Mouse (Mus musculus): ENCODE results near the gene Wnt5b. TPM values are rescaled to one million over a fixed set of nuclear protein-coding genes. Genes with fewer than 3 reads are reported as not detected.

Wnt5b gene
- polyA plus RNA-seq, 1 experiment, result not detected

GRCm38 (mm10) chr6:119421001-119421400 is 123.1 kb downstream of the Wnt5b start:
- Histone ChIP-seq H3K4me1 (ENCODE audit: control insufficient read depth, insufficient read depth, low read length) (no peaks in the 10 kb centered on the region), H3K27ac (ENCODE audit: insufficient read depth, low read depth, low read length) (no peak overlapping the region), H3K4me3 (ENCODE audit: insufficient read depth, low read length) (no peak overlapping the region)
- TF ChIP-seq POLR2A (IDR thresholded peaks at IDR 0.05; ENCODE audit: borderline replicate concordance, low read depth, low read length), result no peak
- no peak for TF ChIP-seq CTCF (IDR thresholded peaks at IDR 0.05; ENCODE audit: low read depth, low read length)

GRCm38 (mm10) chr6:119420357-119420756 is 123.8 kb downstream of the Wnt5b start:
- H3K4me3 ChIP-seq (ENCODE audit: insufficient read depth, low read length), result no peak overlapping the region
- no peak overlapping the region for H3K27ac ChIP-seq (ENCODE audit: insufficient read depth, low read depth, low read length)
- TF ChIP-seq POLR2A (IDR thresholded peaks at IDR 0.05; ENCODE audit: borderline replicate concordance, low read depth, low read length), result no peak
- no peak for TF ChIP-seq CTCF (IDR thresholded peaks at IDR 0.05; ENCODE audit: low read depth, low read length)
- H3K4me1 ChIP-seq (ENCODE audit: control insufficient read depth, insufficient read depth, low read length), result no peaks in the 10 kb centered on the region

GRCm38 (mm10) chr6:119419412-119419811 is 124.7 kb downstream of the Wnt5b start:
- Histone ChIP-seq H3K4me1 (ENCODE audit: control insufficient read depth, insufficient read depth, low read length) (no peaks in the 10 kb centered on the region), H3K27ac (ENCODE audit: insufficient read depth, low read depth, low read length) (no peak overlapping the region), H3K4me3 (ENCODE audit: insufficient read depth, low read length) (no peak overlapping the region)
- TF ChIP-seq CTCF (IDR thresholded peaks at IDR 0.05; ENCODE audit: low read depth, low read length) (no peak), POLR2A (IDR thresholded peaks at IDR 0.05; ENCODE audit: borderline replicate concordance, low read depth, low read length) (no peak)

GRCm38 (mm10) chr6:119418392-119419251 is 125.5 kb downstream of the Wnt5b start:
- Histone ChIP-seq H3K4me1 (ENCODE audit: control insufficient read depth, insufficient read depth, low read length) (no peaks in the 10 kb centered on the region), H3K4me3 (ENCODE audit: insufficient read depth, low read length) (no peak overlapping the region), H3K27ac (ENCODE audit: insufficient read depth, low read depth, low read length) (no peak overlapping the region)
- TF ChIP-seq POLR2A (IDR thresholded peaks at IDR 0.05; ENCODE audit: borderline replicate concordance, low read depth, low read length), result no peak
- TF ChIP-seq CTCF (IDR thresholded peaks at IDR 0.05; ENCODE audit: low read depth, low read length), result no peak

- TF ChIP-seq CTCF (IDR thresholded peaks at IDR 0.05; ENCODE audit: low read depth, low read length), result no peak
- TF ChIP-seq POLR2A (IDR thresholded peaks at IDR 0.05; ENCODE audit: borderline replicate concordance, low read depth, low read length), result no peak
- Histone ChIP-seq H3K27ac (ENCODE audit: insufficient read depth, low read depth, low read length) (no peak overlapping the region), H3K4me3 (ENCODE audit: insufficient read depth, low read length) (no peak overlapping the region), H3K4me1 (ENCODE audit: control insufficient read depth, insufficient read depth, low read length) (no peaks in the 10 kb centered on the region)
Observed at GRCm38 (mm10) chr6:119417821-119418220, 126.3 kb downstream of the Wnt5b start.

GRCm38 (mm10) chr6:119417354-119417753 is 126.8 kb downstream of the Wnt5b start, which contains the start of gene Adipor2:
Gene Adipor2 (minus strand): TSS chr6:119417704.
- H3K4me1 ChIP-seq (ENCODE audit: control insufficient read depth, insufficient read depth, low read length), result no peaks in the 10 kb centered on the region
- H3K4me3 ChIP-seq (ENCODE audit: insufficient read depth, low read length), result no peak within 1 kb of the TSS
- TF ChIP-seq POLR2A (IDR thresholded peaks at IDR 0.05; ENCODE audit: borderline replicate concordance, low read depth, low read length), result no peak
- no peak for TF ChIP-seq CTCF (IDR thresholded peaks at IDR 0.05; ENCODE audit: low read depth, low read length)
- no peak within 1 kb of the TSS for H3K27ac ChIP-seq (ENCODE audit: insufficient read depth, low read depth, low read length)

- no peak overlapping the region for H3K27ac ChIP-seq (ENCODE audit: insufficient read depth, low read depth, low read length)
- H3K4me1 ChIP-seq (ENCODE audit: control insufficient read depth, insufficient read depth, low read length), result no peaks in the 10 kb centered on the region
- H3K4me3 ChIP-seq (ENCODE audit: insufficient read depth, low read length), result no peak overlapping the region
- TF ChIP-seq CTCF (IDR thresholded peaks at IDR 0.05; ENCODE audit: low read depth, low read length) (no peak), POLR2A (IDR thresholded peaks at IDR 0.05; ENCODE audit: borderline replicate concordance, low read depth, low read length) (no peak)
Observed at GRCm38 (mm10) chr6:119416643-119417042, 127.5 kb downstream of the Wnt5b start.

GRCm38 (mm10) chr6:119414262-119415043 is 129.7 kb downstream of the Wnt5b start:
- TF ChIP-seq POLR2A (IDR thresholded peaks at IDR 0.05; ENCODE audit: borderline replicate concordance, low read depth, low read length) (no peak), CTCF (IDR thresholded peaks at IDR 0.05; ENCODE audit: low read depth, low read length) (no peak)
- Histone ChIP-seq H3K4me1 (ENCODE audit: control insufficient read depth, insufficient read depth, low read length) (peaks cover 4% of the 10 kb centered on the region), H3K27ac (ENCODE audit: insufficient read depth, low read depth, low read length) (no peak overlapping the region), H3K4me3 (ENCODE audit: insufficient read depth, low read length) (no peak overlapping the region)

- no peak overlapping the region for H3K27ac ChIP-seq (ENCODE audit: insufficient read depth, low read depth, low read length)
- no peak overlapping the region for H3K4me3 ChIP-seq (ENCODE audit: insufficient read depth, low read length)
- H3K4me1 ChIP-seq (ENCODE audit: control insufficient read depth, insufficient read depth, low read length), result peaks cover 6% of the 10 kb centered on the region
- TF ChIP-seq CTCF (IDR thresholded peaks at IDR 0.05; ENCODE audit: low read depth, low read length) (no peak), POLR2A (IDR thresholded peaks at IDR 0.05; ENCODE audit: borderline replicate concordance, low read depth, low read length) (no peak)
Observed at GRCm38 (mm10) chr6:119412588-119412987, 131.6 kb downstream of the Wnt5b start.

GRCm38 (mm10) chr6:119411511-119411910 is 132.6 kb downstream of the Wnt5b start:
- Histone ChIP-seq H3K4me3 (ENCODE audit: insufficient read depth, low read length) (no peak overlapping the region), H3K27ac (ENCODE audit: insufficient read depth, low read depth, low read length) (no peak overlapping the region), H3K4me1 (ENCODE audit: control insufficient read depth, insufficient read depth, low read length) (peaks cover 6% of the 10 kb centered on the region)
- TF ChIP-seq POLR2A (IDR thresholded peaks at IDR 0.05; ENCODE audit: borderline replicate concordance, low read depth, low read length) (no peak), CTCF (IDR thresholded peaks at IDR 0.05; ENCODE audit: low read depth, low read length) (no peak)
